8 mouse cellular contexts compared by ENCODE assay signal in the genomic region with DNA sequence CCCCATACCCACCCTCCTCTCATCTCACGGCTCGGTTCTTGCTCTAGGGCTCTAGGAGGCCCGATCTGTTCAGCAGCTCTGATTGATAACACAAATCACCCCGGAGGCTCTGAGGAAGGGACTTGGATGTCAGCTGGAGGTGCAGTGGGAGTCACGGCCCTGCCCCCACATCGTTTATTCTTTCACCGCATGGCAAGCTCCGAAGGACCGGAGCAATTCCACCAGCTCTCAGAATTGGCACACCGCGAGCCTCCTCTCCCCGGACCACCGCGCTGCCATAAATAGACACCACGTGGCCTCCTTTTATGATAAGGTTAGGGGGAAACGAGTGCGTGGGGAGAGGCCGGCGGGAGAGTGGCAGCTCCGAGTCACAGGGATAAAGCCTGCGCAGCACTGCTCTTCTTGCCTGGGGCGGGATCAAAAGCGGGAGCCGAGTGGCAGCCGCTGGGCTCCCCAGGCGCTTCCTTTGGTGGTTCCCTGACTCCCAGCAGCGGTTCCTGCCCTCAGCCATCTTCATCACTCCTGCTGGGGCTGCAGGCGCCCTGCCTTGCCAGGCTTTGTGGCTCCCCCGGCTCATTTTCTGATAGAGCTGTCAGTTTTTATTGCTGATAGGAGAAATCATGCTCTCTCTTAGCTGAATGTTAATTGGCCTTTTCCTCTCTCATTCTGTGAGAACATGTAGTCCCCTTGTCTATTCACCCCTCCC. TPM values are rescaled to one million over a fixed set of nuclear protein-coding genes. Genes with fewer than 3 reads are reported as not detected.
DNase-seq lines count a peak whose midpoint lies in the region; ATAC-seq and TF ChIP-seq lines count a peak whose summit lies in the region.

No protein-coding gene starts in this region.

- ATAC-seq in hindbrain, embryonic 11.5 days (ENCODE audit: low FRiP score): peak; percentile 78
- peak; percentile 79 for ATAC-seq in neural tube, embryonic 12.5 days (ENCODE audit: low FRiP score, low read depth)

- peaks cover 6% of the 10 kb centered on the region for H3K9me3 ChIP-seq in forebrain, embryonic 10.5 days
- H3K9me3 ChIP-seq in hindbrain, embryonic 11.5 days (ENCODE audit: control insufficient read depth, low read length): no peaks in the 10 kb centered on the region
- 0 out of 2 replicates have a peak, but pooled peaks cover 5% of the 10 kb centered on the region for H3K9me3 ChIP-seq in limb, embryonic 10.5 days (replicated peaks)
- no peaks in the 10 kb centered on the region for H3K9me3 ChIP-seq in neural tube, embryonic 12.5 days

- WGBS in spleen, adult 2 months: 2% methylated on average over 29 of the region's 29 CpGs
- under 1% methylated on average over 29 of the region's 29 CpGs for WGBS in forebrain, embryonic 10.5 days
- under 1% methylated on average over 28 of the region's 29 CpGs for WGBS in hindbrain, embryonic 11.5 days
- WGBS in limb, embryonic 10.5 days: under 1% methylated on average over 29 of the region's 29 CpGs
- under 1% methylated on average over 29 of the region's 29 CpGs for WGBS in neural tube, embryonic 12.5 days

- H3K27me3 ChIP-seq in spleen, adult 2 months (ENCODE audit: control insufficient read depth, insufficient read depth, low read length): peaks cover 12% of the 10 kb centered on the region
- H3K27me3 ChIP-seq in forebrain, embryonic 10.5 days (ENCODE audit: poor library complexity, severe bottlenecking): peaks cover 44% of the 10 kb centered on the region
- no peaks in the 10 kb centered on the region; the same call in 1 of the 2 replicates for H3K27me3 ChIP-seq in hindbrain, embryonic 11.5 days (ENCODE audit: control insufficient read depth, insufficient read depth, low read length)
- peaks cover 20% of the 10 kb centered on the region for H3K27me3 ChIP-seq in limb, embryonic 10.5 days (ENCODE audit: low read depth, poor library complexity, severe bottlenecking)
- H3K27me3 ChIP-seq in neural tube, embryonic 12.5 days (replicated peaks): no peaks in the 10 kb centered on the region

- H3K9ac ChIP-seq in hindbrain, embryonic 11.5 days (ENCODE audit: low read depth, low read length): peak overlapping the region; percentile 59
- H3K9ac ChIP-seq in neural tube, embryonic 12.5 days: peak overlapping the region; percentile 42; the same call in 1 of the 2 replicates

- H3K27ac ChIP-seq in spleen, adult 2 months (ENCODE audit: insufficient read depth, low read length): no peak overlapping the region
- peak overlapping the region; percentile 85 for H3K27ac ChIP-seq in forebrain, embryonic 10.5 days
- peak overlapping the region; percentile 82 for H3K27ac ChIP-seq in hindbrain, embryonic 11.5 days (ENCODE audit: low read depth, low read length)
- H3K27ac ChIP-seq in limb, embryonic 10.5 days: peak overlapping the region; percentile 76
- peak overlapping the region; percentile 86 for H3K27ac ChIP-seq in neural tube, embryonic 12.5 days

- peak overlapping the region; percentile 35; the same call in 1 of the 2 replicates for H3K4me3 ChIP-seq in spleen, adult 2 months (ENCODE audit: extremely low read depth, insufficient read depth, insufficient read length)
- peak overlapping the region; percentile 57 for H3K4me3 ChIP-seq in forebrain, embryonic 10.5 days
- peak overlapping the region; percentile 35 for H3K4me3 ChIP-seq in hindbrain, embryonic 11.5 days (ENCODE audit: low read depth, low read length)
- peak overlapping the region; percentile 56 for H3K4me3 ChIP-seq in limb, embryonic 10.5 days
- H3K4me3 ChIP-seq in neural tube, embryonic 12.5 days: peak overlapping the region; percentile 22

- peaks cover 5% of the 10 kb centered on the region; the same call in 1 of the 2 replicates for H3K4me1 ChIP-seq in spleen, adult 2 months (ENCODE audit: control insufficient read depth, insufficient read depth, insufficient read length)
- peaks cover 67% of the 10 kb centered on the region for H3K4me1 ChIP-seq in forebrain, embryonic 10.5 days
- 0 out of 2 replicates have a peak, but pooled peaks cover 9% of the 10 kb centered on the region for H3K4me1 ChIP-seq in hindbrain, embryonic 11.5 days (replicated peaks; ENCODE audit: control insufficient read depth, insufficient read depth, low read length)
- peaks cover 41% of the 10 kb centered on the region for H3K4me1 ChIP-seq in limb, embryonic 10.5 days
- H3K4me1 ChIP-seq in neural tube, embryonic 12.5 days: peaks cover 34% of the 10 kb centered on the region

- H3K36me3 ChIP-seq in spleen, adult 2 months (ENCODE audit: control insufficient read depth, insufficient read depth, low read length): no peaks in the 10 kb centered on the region
- no peaks in the 10 kb centered on the region for H3K36me3 ChIP-seq in forebrain, embryonic 10.5 days (replicated peaks)
- H3K36me3 ChIP-seq in hindbrain, embryonic 11.5 days (ENCODE audit: control insufficient read depth, insufficient read depth, low read length): no peaks in the 10 kb centered on the region
- H3K36me3 ChIP-seq in limb, embryonic 10.5 days: no peaks in the 10 kb centered on the region
- no peaks in the 10 kb centered on the region for H3K36me3 ChIP-seq in neural tube, embryonic 12.5 days

- TF ChIP-seq POLR2A in spleen, adult 2 months (IDR thresholded peaks at IDR 0.05; ENCODE audit: low read depth, low read length): no peak

- TF ChIP-seq CTCF in spleen, adult 2 months (IDR thresholded peaks at IDR 0.05; ENCODE audit: extremely low read depth, insufficient read depth, insufficient read length, insufficient replicate concordance): no peak

- no peak for DNase-seq in spleen, adult 2 months (ENCODE audit: low read depth in 1 of 2, low spot score in 2 of 2)
- DNase-seq in spleen, postnatal 14 days (ENCODE audit: low spot score in 2 of 2): no peak
- peak; percentile 51 for DNase-seq in forebrain, embryonic 10.5 days (ENCODE audit: extremely low spot score, low spot score)
- peak; percentile 68 for DNase-seq in hindbrain, embryonic 11.5 days (ENCODE audit: low spot score)
- peak; percentile 62 for DNase-seq in limb, embryonic 10.5 days (ENCODE audit: low spot score)
- no peak for DNase-seq in urinary bladder, adult 2 months (ENCODE audit: low spot score)
- DNase-seq in gastrocnemius, postnatal 10 days: no peak

- peak overlapping the region; percentile 64 for H3K4me2 ChIP-seq in hindbrain, embryonic 11.5 days (replicated peaks; ENCODE audit: low read depth, low read length)
- peak overlapping the region; percentile 66 for H3K4me2 ChIP-seq in neural tube, embryonic 12.5 days (replicated peaks)

RNA-seq across cellular contexts. Expression of a gene that starts 23.4 kb away (rescaled TPM):
- 30.7 and 31.0 TPM in 2 replicates for polyA plus RNA-seq in spleen, adult 2 months (2012; rRNA removed)
- polyA plus RNA-seq in forebrain, embryonic 10.5 days (2016; fragmentation: Nextera tagmentation; extraction: Ambion mirVana): 1.6 and 2.3 TPM in 2 replicates
- polyA plus RNA-seq in hindbrain, embryonic 11.5 days (2014; fragmentation: Nextera tagmentation; extraction: Ambion mirVana): 2.1 and 2.3 TPM in 2 replicates
- 2.6 and 2.9 TPM in 2 replicates for polyA plus RNA-seq in limb, embryonic 10.5 days (2016; fragmentation: Nextera tagmentation; extraction: Ambion mirVana)
- 2.4 and 2.9 TPM in 2 replicates for polyA plus RNA-seq in neural tube, embryonic 12.5 days (2016; fragmentation: Nextera tagmentation; extraction: Ambion mirVana)
- polyA plus RNA-seq in urinary bladder, adult 2 months (2012; rRNA removed): 4.6 and 5.0 TPM in 2 replicates
- 1 to 10 TPM; 1.4 to 3.0 TPM for total RNA-seq in gastrocnemius, postnatal 10 days (2021)

RNA-seq across cellular contexts. Expression of a gene that starts 32.8 kb away (rescaled TPM):
- polyA plus RNA-seq in spleen, adult 2 months (2012; rRNA removed): 31.4 and 37.1 TPM in 2 replicates
- polyA plus RNA-seq in forebrain, embryonic 10.5 days (2016; fragmentation: Nextera tagmentation; extraction: Ambion mirVana): 49.7 and 51.8 TPM in 2 replicates
- 40.2 and 42.6 TPM in 2 replicates for polyA plus RNA-seq in hindbrain, embryonic 11.5 days (2014; fragmentation: Nextera tagmentation; extraction: Ambion mirVana)
- 42.8 and 49.1 TPM in 2 replicates for polyA plus RNA-seq in limb, embryonic 10.5 days (2016; fragmentation: Nextera tagmentation; extraction: Ambion mirVana)
- polyA plus RNA-seq in neural tube, embryonic 12.5 days (2016; fragmentation: Nextera tagmentation; extraction: Ambion mirVana): 40.0 and 42.1 TPM in 2 replicates
- 48.2 and 70.3 TPM in 2 replicates for polyA plus RNA-seq in urinary bladder, adult 2 months (2012; rRNA removed)
- 10 to 100 TPM; 34.8 to 35.4 TPM for total RNA-seq in gastrocnemius, postnatal 10 days (2021)

Comparison
In these comparisons a context has a peak if more than half of its experiments do, and no peak if none do; other contexts are left out.
1. DNase-seq: peak in forebrain, embryonic 10.5 days (single experiment), hindbrain, embryonic 11.5 days (single experiment) and limb, embryonic 10.5 days (single experiment); none in spleen, adult 2 months (0 of 2), spleen, postnatal 14 days (0 of 2), urinary bladder, adult 2 months (single experiment) and gastrocnemius, postnatal 10 days (single experiment).
2. Peak in every context shown above with its lines, with median percentiles within 50 percentile points of each other: H3K4me3 ChIP-seq.